Mouse (Mus musculus) testis, adult 2 months (tissue): Measurements from ENCODE around the gene Olfr968. TPM values are rescaled to one million over a fixed set of nuclear protein-coding genes. Genes with fewer than 3 reads are reported as not detected.

Experiments
- H3K27ac ChIP-seq: fragments of 200-500 bp; 2 replicates; pipeline ENCODE4 v1.5.1; 2012; ENCODE audit warnings: low read depth, low read length; ENCODE audit not compliant: control insufficient read depth, insufficient read depth
- H3K27me3 ChIP-seq: fragments of 200-500 bp; 2 replicates; pipeline ENCODE4 v1.6.1; 2012; ENCODE audit warnings: mild to moderate bottlenecking, low read length, moderate library complexity; ENCODE audit not compliant: control insufficient read depth, insufficient read depth
- H3K36me3 ChIP-seq: fragments of 200-500 bp; 2 replicates; pipeline ENCODE4 v1.6.1; 2012; ENCODE audit warnings: mild to moderate bottlenecking, low read length; ENCODE audit not compliant: control insufficient read depth, insufficient read depth
- H3K4me1 ChIP-seq: fragments of 200-500 bp; 2 replicates; pipeline ENCODE4 v1.6.1; 2012; ENCODE audit warnings: low read length; ENCODE audit not compliant: control insufficient read depth, insufficient read depth
- H3K4me3 ChIP-seq: fragments of 200-500 bp; 2 replicates; pipeline ENCODE4 v1.5.1; 2012; ENCODE audit warnings: low read depth, mild to moderate bottlenecking, low read length, moderate library complexity, mixed read lengths; ENCODE audit not compliant: control insufficient read depth
- CTCF ChIP-seq: fragments of 200-500 bp; IDR thresholded peaks from 2 replicates; pipeline ENCODE4 v1.5.1; 2012; ENCODE audit warnings: low read depth, mild to moderate bottlenecking, inconsistent platforms, low read length, moderate library complexity; ENCODE audit not compliant: control insufficient read depth, insufficient read depth, insufficient replicate concordance
- POLR2A ChIP-seq: fragments of 200-500 bp; IDR thresholded peaks from 2 replicates; pipeline ENCODE4 v1.6.1; 2012; ENCODE audit warnings: low read depth, mild to moderate bottlenecking, inconsistent platforms, low read length, moderate library complexity; ENCODE audit not compliant: control insufficient read depth
- polyA plus RNA-seq: library from polyadenylated mRNA; depleted of rRNA; stranded (reverse); fragments of >200 nt; gene quantifications from 2 replicates; pipeline ENCODE4 v1.2.3, GENCODE M21; 2012; rRNA removed

Gene Olfr968
- polyA plus RNA-seq: not detected in 2 replicates

- Histone ChIP-seq H3K4me1 (no peaks in the 10 kb centered on the region), H3K36me3 (no peaks in the 10 kb centered on the region), H3K27me3 (no peaks in the 10 kb centered on the region), H3K4me3 (no peak within 1 kb of the TSS), H3K27ac (no peak within 1 kb of the TSS)
- TF ChIP-seq POLR2A (no peak), CTCF (no peak)
Measured at GRCm38 (mm10) chr9:39783153-39783552, at the start of gene Olfr968. Gene Olfr968 (minus strand): TSS chr9:39783253.

GRCm38 (mm10) chr9:39808560-39808959 lies 25.5 kb upstream of the Olfr968 start, which contains the start of gene Olfr970:
Gene Olfr970 (plus strand): TSS chr9:39808860.
- Histone ChIP-seq H3K27ac (no peak within 1 kb of the TSS), H3K4me3 (no peak within 1 kb of the TSS), H3K4me1 (no peaks in the 10 kb centered on the region), H3K27me3 (no peaks in the 10 kb centered on the region), H3K36me3 (no peaks in the 10 kb centered on the region)
- TF ChIP-seq POLR2A: no peak
- no peak for TF ChIP-seq CTCF

- H3K4me3 ChIP-seq: no peak within 1 kb of the TSS
- H3K4me1 ChIP-seq: no peaks in the 10 kb centered on the region
- H3K27ac ChIP-seq: no peak within 1 kb of the TSS
- H3K27me3 ChIP-seq: no peaks in the 10 kb centered on the region
- no peaks in the 10 kb centered on the region for H3K36me3 ChIP-seq
- TF ChIP-seq CTCF (no peak), POLR2A (no peak)
Measured at GRCm38 (mm10) chr9:39790558-39790957, 7.5 kb upstream of the Olfr968 start, which contains the start of gene Olfr969. Gene Olfr969 (plus strand): TSS chr9:39790945.

GRCm38 (mm10) chr9:39746428-39746827 lies 36.6 kb downstream of the Olfr968 start:
- Histone ChIP-seq H3K36me3 (no peaks in the 10 kb centered on the region), H3K4me3 (no peak overlapping the region), H3K4me1 (no peaks in the 10 kb centered on the region), H3K27ac (no peak overlapping the region), H3K27me3 (no peaks in the 10 kb centered on the region)
- no peak for TF ChIP-seq CTCF
- no peak for TF ChIP-seq POLR2A

- H3K36me3 ChIP-seq: no peaks in the 10 kb centered on the region
- no peak within 1 kb of the TSS for H3K4me3 ChIP-seq
- no peak within 1 kb of the TSS for H3K27ac ChIP-seq
- TF ChIP-seq CTCF (no peak), POLR2A (no peak)
- H3K27me3 ChIP-seq: no peaks in the 10 kb centered on the region
- no peaks in the 10 kb centered on the region for H3K4me1 ChIP-seq
Measured at GRCm38 (mm10) chr9:39745949-39746348, 37.1 kb downstream of the Olfr968 start, which contains the start of gene Olfr967. Gene Olfr967 (plus strand): TSS chr9:39746249.

GRCm38 (mm10) chr9:39740741-39741140 lies 42.3 kb downstream of the Olfr968 start:
- Histone ChIP-seq H3K4me1 (no peaks in the 10 kb centered on the region), H3K4me3 (no peak overlapping the region), H3K27ac (no peak overlapping the region), H3K27me3 (no peaks in the 10 kb centered on the region), H3K36me3 (no peaks in the 10 kb centered on the region)
- TF ChIP-seq CTCF: no peak
- TF ChIP-seq POLR2A: no peak

GRCm38 (mm10) chr9:39730678-39731077 lies 52.4 kb downstream of the Olfr968 start, which contains the start of gene Olfr150:
Gene Olfr150 (plus strand): TSS chr9:39730978.
- Histone ChIP-seq H3K36me3 (no peaks in the 10 kb centered on the region), H3K27ac (no peak within 1 kb of the TSS)
- TF ChIP-seq POLR2A: no peak
- no peak for TF ChIP-seq CTCF

More at GRCm38 (mm10) chr9:39730678-39731077, 52.4 kb downstream of the Olfr968 start, which contains the start of gene Olfr150:
- no peak within 1 kb of the TSS for H3K4me3 ChIP-seq
- no peaks in the 10 kb centered on the region for H3K27me3 ChIP-seq
- no peaks in the 10 kb centered on the region for H3K4me1 ChIP-seq

Other genes starting within 250 kb of the Olfr968 start
- not detected in 2 replicates for gene Olfr958, start 229.2 kb downstream of the Olfr968 start, polyA plus RNA-seq
- gene Olfr959, start 207.7 kb downstream of the Olfr968 start, polyA plus RNA-seq: not detected in 2 replicates
- 0.05 and 0.13 TPM in 2 replicates for gene AW551984, start 178.8 kb downstream of the Olfr968 start, polyA plus RNA-seq
- gene Olfr148, start 172.6 kb downstream of the Olfr968 start, polyA plus RNA-seq: not detected in 2 replicates
- gene Olfr960, start 161.9 kb downstream of the Olfr968 start, polyA plus RNA-seq: not detected in 2 replicates
- gene Olfr961, start 138.2 kb downstream of the Olfr968 start, polyA plus RNA-seq: 0.10 TPM in 1 of 2 replicates, not detected in the other
- gene Olfr963, start 116.0 kb downstream of the Olfr968 start, polyA plus RNA-seq: not detected in 2 replicates
- not detected in 2 replicates for gene Olfr149, start 76.1 kb downstream of the Olfr968 start, polyA plus RNA-seq
- gene Olfr965, start 71.9 kb downstream of the Olfr968 start, polyA plus RNA-seq: not detected in 2 replicates
- gene Olfr150, start 52.3 kb downstream of the Olfr968 start, polyA plus RNA-seq: not detected in 2 replicates
- gene Olfr967, start 37.0 kb downstream of the Olfr968 start, polyA plus RNA-seq: not detected in 2 replicates
- not detected in 2 replicates for gene Olfr969, start 7.7 kb upstream of the Olfr968 start, polyA plus RNA-seq
- gene Olfr970, start 25.6 kb upstream of the Olfr968 start, polyA plus RNA-seq: not detected in 2 replicates
- not detected in 2 replicates for gene Olfr971, start 53.6 kb upstream of the Olfr968 start, polyA plus RNA-seq
- gene Olfr972, start 83.2 kb upstream of the Olfr968 start, polyA plus RNA-seq: not detected in 2 replicates
- not detected in 2 replicates for gene Olfr229, start 124.1 kb upstream of the Olfr968 start, polyA plus RNA-seq
- gene Olfr974, start 154.2 kb upstream of the Olfr968 start, polyA plus RNA-seq: not detected in 2 replicates
- 0.79 and 1.0 TPM in 2 replicates for gene Olfr975, start 168.8 kb upstream of the Olfr968 start, polyA plus RNA-seq
- 0.52 and 0.57 TPM in 2 replicates for gene Olfr976, start 177.9 kb upstream of the Olfr968 start, polyA plus RNA-seq
- gene Olfr978, start 208.9 kb upstream of the Olfr968 start, polyA plus RNA-seq: not detected in 2 replicates
- gene Olfr979, start 220.2 kb upstream of the Olfr968 start, polyA plus RNA-seq: 0.83 and 0.95 TPM in 2 replicates
- gene Olfr980, start 226.3 kb upstream of the Olfr968 start, polyA plus RNA-seq: 0.15 and 0.36 TPM in 2 replicates
- 0.11 TPM in 1 of 2 replicates, not detected in the other for gene Olfr981, start 238.2 kb upstream of the Olfr968 start, polyA plus RNA-seq